Mouse (Mus musculus): ENCODE data around the gene Olfr814.
"Not testable (repeated sequence)": the region's sequence is repeated elsewhere in the genome, so short reads cannot be mapped to it uniquely, and the experiment has no call there.

The Olfr814 gene

GRCm38 (mm10) chr10:129879751-129880150 is at the start of gene Olfr814:
Gene Olfr814 (minus strand): TSS chr10:129879851.
- DNase-seq (ENCODE audit: low read depth, low spot score): not testable (repeated sequence)

GRCm38 (mm10) chr10:129915497-129915896 is 35.8 kb upstream of the Olfr814 start, which contains the start of gene Olfr816:
Gene Olfr816 (minus strand): TSS chr10:129915597.
- no peak for DNase-seq (ENCODE audit: low read depth, low spot score)

GRCm38 (mm10) chr10:129905767-129906166 is 26.1 kb upstream of the Olfr814 start, which contains the start of gene Olfr815:
Gene Olfr815 (minus strand): TSS chr10:129905867.
- not testable (repeated sequence) for DNase-seq (ENCODE audit: low read depth, low spot score)

GRCm38 (mm10) chr10:129885934-129886333 is 6.3 kb upstream of the Olfr814 start:
- no peak for DNase-seq (ENCODE audit: low read depth, low spot score)

DNA sequence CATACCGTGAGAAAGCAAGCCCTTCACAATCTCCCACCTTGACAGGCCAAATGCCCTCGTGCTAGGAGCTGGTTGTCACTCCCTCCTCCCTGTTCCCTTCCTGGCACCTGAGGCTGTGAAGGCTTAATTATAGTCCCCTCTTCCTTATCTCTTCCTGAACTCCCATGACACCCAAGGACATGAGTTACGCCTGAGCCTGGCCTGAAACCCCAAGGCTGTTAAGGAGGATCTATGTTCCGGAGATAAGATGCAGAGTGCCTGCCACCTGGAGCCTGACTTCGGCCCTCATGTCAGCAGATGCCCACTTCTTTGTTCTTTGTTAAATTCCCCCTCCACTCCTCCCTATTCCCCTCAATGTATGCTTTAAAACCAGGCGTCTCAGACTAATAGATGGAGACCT is 5.8 kb upstream of the Olfr814 start:
- DNase-seq (ENCODE audit: low read depth, low spot score): not testable (repeated sequence)

GRCm38 (mm10) chr10:129855067-129855466 is 24.6 kb downstream of the Olfr814 start, which contains the start of gene Olfr813:
Gene Olfr813 (plus strand): TSS chr10:129855367.
- DNase-seq (ENCODE audit: low read depth, low spot score): no peak

DNA sequence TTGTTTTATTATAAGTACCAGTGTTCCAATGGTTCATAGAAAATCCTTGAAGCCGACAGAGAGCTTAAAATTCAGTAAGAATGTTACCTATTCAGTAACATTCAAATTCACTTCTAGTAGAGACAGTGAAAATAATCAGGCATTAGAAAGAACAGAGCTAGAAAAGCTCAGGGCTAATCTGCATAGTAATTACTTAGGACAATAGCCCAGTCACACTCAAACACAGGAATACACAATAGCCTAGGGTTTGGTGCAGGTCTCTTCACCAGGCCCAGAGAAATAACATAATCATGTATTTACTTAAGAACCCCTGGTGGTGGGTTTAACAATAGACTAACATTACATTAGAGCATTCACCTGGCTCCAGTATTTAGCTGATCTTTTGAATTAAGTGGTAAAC is 32.3 kb downstream of the Olfr814 start:
- no peak for DNase-seq (ENCODE audit: low read depth, low spot score)

- DNase-seq (ENCODE audit: low read depth, low spot score): no peak
Observed at GRCm38 (mm10) chr10:129845994-129846393, 33.7 kb downstream of the Olfr814 start, which contains the start of gene Olfr812. Gene Olfr812 (minus strand): TSS chr10:129846094.

Data from CD4-positive, CD25-positive, alpha-beta regulatory T cell, adult 2 months (primary cell).